Mouse (Mus musculus): Measurements from ENCODE around the gene Dlg2.

DNA sequence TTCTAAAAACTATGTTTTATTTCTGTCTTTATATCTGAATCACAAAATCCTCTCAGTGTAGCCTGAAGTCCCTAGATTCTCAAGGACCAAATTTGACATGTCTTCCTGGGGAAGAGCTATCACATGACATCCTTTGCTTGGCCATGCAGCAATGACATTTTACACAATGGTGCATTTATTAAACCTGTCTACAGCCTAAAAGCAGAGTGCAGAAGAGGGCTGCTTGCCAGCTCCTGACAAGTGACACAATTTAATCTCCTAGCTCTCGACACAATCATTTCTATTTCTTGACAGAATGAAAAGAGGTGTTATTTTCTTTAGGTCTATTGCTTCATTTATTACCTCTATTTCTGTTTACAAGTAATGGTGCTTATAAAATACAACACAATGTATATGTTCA lies 1400.4 kb downstream of the Dlg2 start:
- TF ChIP-seq POLR2A (IDR thresholded peaks at IDR 0.05; ENCODE audit: borderline replicate concordance, extremely low read depth, insufficient read depth, insufficient read length, poor library complexity, severe bottlenecking) = no peak
- TF ChIP-seq CTCF (IDR thresholded peaks at IDR 0.05; ENCODE audit: borderline replicate concordance, extremely low read depth, insufficient read depth, insufficient read length) = no peak

Measured in brain, embryonic 14.5 days (tissue).